Mouse (Mus musculus): ENCODE results near the gene Olfr1044.

GRCm38 (mm10) chr2:86146632-86147031 lies 31.0 kb downstream of the Olfr1044 start, which contains the start of gene Olfr1040:
- TF ChIP-seq POLR2A (IDR thresholded peaks at IDR 0.05; ENCODE audit: borderline replicate concordance, extremely low read depth, insufficient read depth, insufficient read length, poor library complexity, severe bottlenecking) (no peak), CTCF (IDR thresholded peaks at IDR 0.05; ENCODE audit: borderline replicate concordance, extremely low read depth, insufficient read depth, insufficient read length) (no peak)
